Mouse (Mus musculus) adrenal gland, postnatal 25 days (tissue): Measurements from ENCODE around the gene Dydc2. TPM values are rescaled to one million over a fixed set of nuclear protein-coding genes. Genes with fewer than 3 reads are reported as not detected.

Experiments
- DNase-seq: peaks from one replicate; pipeline ENCODE4 v3.0.0; 2021; ENCODE audit warnings: mixed read lengths
- total RNA-seq: library from RNA; stranded (reverse); gene quantifications from 2 replicates; pipeline ENCODE4 v1.2.3, GENCODE M21; 2021

Gene Dydc2
- total RNA-seq, 1 experiment from 2014 or later, result 0.94 TPM

GRCm38 (mm10) chr14:40999904-41000645 lies 68.9 kb downstream of the Dydc2 start:
- DNase-seq, result no peak

Other genes with a start within 250 kb of the Dydc2 start
- 1.4 and 1.5 TPM in 2 replicates for gene Sh2d4b, start 175.9 kb downstream of the Dydc2 start, total RNA-seq
- gene Tspan14, start 102.4 kb downstream of the Dydc2 start, total RNA-seq, result 24.7 and 31.1 TPM in 2 replicates
- gene Fam213a, start 55.4 kb downstream of the Dydc2 start, total RNA-seq, result 58.3 and 81.5 TPM in 2 replicates
- not detected in 2 replicates for gene Dydc1, start 3.7 kb upstream of the Dydc2 start, total RNA-seq
- 14.0 TPM in 1 of 2 replicates, not detected in the other for gene Mat1a, start 35.8 kb upstream of the Dydc2 start, total RNA-seq
- 0.79 TPM in 1 of 2 replicates, not detected in the other for gene Sftpa1, start 62.6 kb upstream of the Dydc2 start, total RNA-seq
- 1.1 TPM in 1 of 2 replicates, not detected in the other for gene Mbl1, start 82.2 kb upstream of the Dydc2 start, total RNA-seq
- gene Sftpd, start 115.9 kb upstream of the Dydc2 start, total RNA-seq, result not detected in 2 replicates
- gene Gm2832, start 209.6 kb upstream of the Dydc2 start, total RNA-seq, result not detected in 2 replicates